ENCODE assay signal across 23 mouse cellular contexts in the genomic region with DNA sequence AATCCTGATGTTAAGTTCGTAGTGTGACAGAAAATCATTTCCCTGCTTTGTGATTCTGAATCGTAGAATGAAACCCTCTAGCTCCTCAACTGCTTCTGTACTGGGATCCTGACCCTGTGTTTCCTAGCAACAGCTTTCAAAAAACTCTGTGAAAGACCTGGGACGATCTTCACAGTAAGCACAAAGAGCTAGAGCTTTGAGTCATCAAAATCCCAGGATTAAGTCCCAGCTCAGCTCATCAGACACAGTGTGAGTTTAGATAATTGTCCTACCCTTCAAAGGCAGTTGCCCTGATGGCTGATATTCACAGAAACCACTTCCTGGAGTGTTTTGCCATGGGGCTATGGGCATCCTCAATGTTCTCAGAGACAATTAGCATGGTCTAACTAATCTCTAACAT. TPM values are rescaled to one million over a fixed set of nuclear protein-coding genes. Genes with fewer than 3 reads are reported as not detected.
DNase-seq lines count a peak whose midpoint lies in the region; ATAC-seq and TF ChIP-seq lines count a peak whose summit lies in the region.
"Had no signal": no experiment of that assay in that cellular context is flagged by ENCODE, and none has a peak within 500 bp of the region (broad histone marks: within the 10 kb centered on the region; RNA-seq: fewer than 3 reads in every experiment).

No protein-coding gene starts in this region.

- DNase-seq in hindbrain, postnatal 0 days (ENCODE audit: low spot score), result peak; percentile 49
- no peak for DNase-seq in hindbrain, embryonic 14.5 days (ENCODE audit: low spot score)
- peak; percentile 30 for DNase-seq in embryo, embryonic 11 days
- peak; percentile 37 for DNase-seq in midbrain, embryonic 10.5 days (ENCODE audit: low spot score)
- no peak for DNase-seq in spleen, adult 18-20 months
- no peak for DNase-seq in urinary bladder, adult 18-20 months (ENCODE audit: low spot score in 2 of 2)
- DNase-seq in lung, postnatal 14 days, result no peak
- DNase-seq: adrenal gland, postnatal 14 days; cerebellum, adult 9-11 months; heart, postnatal 36 days; kidney, postnatal 4 days; lung, adult 2 months; lung, postnatal 4 days; right cerebral cortex, postnatal 25 days; thymus, postnatal 25 days had no signal

- TF ChIP-seq POLR2A in olfactory bulb, adult 2 months (IDR thresholded peaks at IDR 0.05; ENCODE audit: insufficient read depth, low read depth, low read length), result no peak

- H3K9me3 ChIP-seq in hindbrain, postnatal 0 days (ENCODE audit: low read length), result no peaks in the 10 kb centered on the region
- 0 out of 2 replicates have a peak, but pooled peaks cover 3% of the 10 kb centered on the region for H3K9me3 ChIP-seq in hindbrain, embryonic 14.5 days (ENCODE audit: control insufficient read depth, low read length)
- no peaks in the 10 kb centered on the region for H3K9me3 ChIP-seq in midbrain, embryonic 10.5 days (replicated peaks)
- H3K9me3 ChIP-seq: embryonic facial prominence, embryonic 12.5 days; heart, embryonic 13.5 days; neural tube, embryonic 12.5 days had no signal

- no peak overlapping the region for H3K27ac ChIP-seq in hindbrain, postnatal 0 days
- no peak overlapping the region for H3K27ac ChIP-seq in hindbrain, embryonic 14.5 days
- 0 out of 2 replicates have a peak overlapping the region, but pooled peaks have one; percentile 39 for H3K27ac ChIP-seq in midbrain, embryonic 10.5 days (replicated peaks)
- peak overlapping the region; percentile 46 for H3K27ac ChIP-seq in olfactory bulb, adult 2 months (ENCODE audit: insufficient read depth, low read depth, low read length)
- H3K27ac ChIP-seq: embryonic facial prominence, embryonic 12.5 days; heart, embryonic 13.5 days; neural tube, embryonic 12.5 days had no signal

- H3K4me3 ChIP-seq in hindbrain, postnatal 0 days (ENCODE audit: low read length), result no peak overlapping the region
- no peak overlapping the region for H3K4me3 ChIP-seq in hindbrain, embryonic 14.5 days (replicated peaks; ENCODE audit: low read length)
- no peak overlapping the region for H3K4me3 ChIP-seq in midbrain, embryonic 10.5 days
- H3K4me3 ChIP-seq in olfactory bulb, adult 2 months (ENCODE audit: insufficient read depth, low read depth, low read length), result no peak overlapping the region
- H3K4me3 ChIP-seq: embryonic facial prominence, embryonic 12.5 days; heart, embryonic 13.5 days; neural tube, embryonic 12.5 days had no signal

- no peaks in the 10 kb centered on the region for H3K4me1 ChIP-seq in hindbrain, postnatal 0 days (ENCODE audit: insufficient read depth, low read length)
- no peaks in the 10 kb centered on the region for H3K4me1 ChIP-seq in hindbrain, embryonic 14.5 days (replicated peaks; ENCODE audit: control insufficient read depth, insufficient read depth, low read length)
- peaks cover 11% of the 10 kb centered on the region for H3K4me1 ChIP-seq in midbrain, embryonic 10.5 days
- no peaks in the 10 kb centered on the region for H3K4me1 ChIP-seq in olfactory bulb, adult 2 months (ENCODE audit: control insufficient read depth, insufficient read depth, low read length)
- H3K4me1 ChIP-seq: embryonic facial prominence, embryonic 12.5 days; heart, embryonic 13.5 days; neural tube, embryonic 12.5 days had no signal

- no peaks in the 10 kb centered on the region for H3K36me3 ChIP-seq in hindbrain, postnatal 0 days (ENCODE audit: insufficient read depth, low read length)
- H3K36me3 ChIP-seq in hindbrain, embryonic 14.5 days (replicated peaks; ENCODE audit: control insufficient read depth, insufficient read depth), result no peaks in the 10 kb centered on the region
- H3K36me3 ChIP-seq in midbrain, embryonic 10.5 days, result no peaks in the 10 kb centered on the region
- H3K36me3 ChIP-seq: embryonic facial prominence, embryonic 12.5 days; heart, embryonic 13.5 days; neural tube, embryonic 12.5 days had no signal

- peak; percentile 56; the same call in 1 of the 2 replicates for ATAC-seq in hindbrain, postnatal 0 days
- ATAC-seq in hindbrain, embryonic 14.5 days (ENCODE audit: low FRiP score), result no peak

- H3K9ac ChIP-seq in hindbrain, postnatal 0 days (replicated peaks; ENCODE audit: low read length), result no peak overlapping the region
- no peak overlapping the region for H3K9ac ChIP-seq in hindbrain, embryonic 14.5 days
- H3K9ac ChIP-seq: embryonic facial prominence, embryonic 12.5 days; heart, embryonic 13.5 days; neural tube, embryonic 12.5 days had no signal

- WGBS in hindbrain, postnatal 0 days, result 7% methylated on average over 3 of the region's 3 CpGs
- 11% methylated on average over 3 of the region's 3 CpGs for WGBS in hindbrain, embryonic 14.5 days
- 14% methylated on average over 3 of the region's 3 CpGs for WGBS in midbrain, embryonic 10.5 days
- WGBS in olfactory bulb, adult 2 months, result 18% methylated on average over 3 of the region's 3 CpGs

- no peak overlapping the region for H3K4me2 ChIP-seq in hindbrain, postnatal 0 days (ENCODE audit: low read depth, low read length)
- H3K4me2 ChIP-seq in hindbrain, embryonic 14.5 days (replicated peaks), result no peak overlapping the region
- H3K4me2 ChIP-seq: embryonic facial prominence, embryonic 12.5 days; heart, embryonic 13.5 days; neural tube, embryonic 12.5 days had no signal

- H3K27me3 ChIP-seq in hindbrain, postnatal 0 days (ENCODE audit: insufficient read depth, low read length), result no peaks in the 10 kb centered on the region
- no peaks in the 10 kb centered on the region for H3K27me3 ChIP-seq in hindbrain, embryonic 14.5 days (ENCODE audit: control insufficient read depth, insufficient read depth, low read length)
- no peaks in the 10 kb centered on the region for H3K27me3 ChIP-seq in midbrain, embryonic 10.5 days (ENCODE audit: low read depth, poor library complexity, severe bottlenecking)
- H3K27me3 ChIP-seq: embryonic facial prominence, embryonic 12.5 days; heart, embryonic 13.5 days; neural tube, embryonic 12.5 days had no signal

- no peak for TF ChIP-seq CTCF in hindbrain, postnatal 0 days (IDR thresholded peaks at IDR 0.05; ENCODE audit: low read depth)
- TF ChIP-seq CTCF in olfactory bulb, adult 2 months (IDR thresholded peaks at IDR 0.05; ENCODE audit: insufficient read depth, low read depth, low read length), result no peak

RNA-seq across cellular contexts. Expression of gene Xcl1, which starts 38.5 kb away (rescaled TPM):
- not detected in 2 replicates for total RNA-seq in hindbrain, postnatal 0 days (2014; rRNA removed)
- not detected in 2 replicates for polyA plus RNA-seq in hindbrain, postnatal 0 days (2015; fragmentation: Nextera tagmentation; extraction: Ambion mirVana)
- not detected in 2 replicates for polyA plus RNA-seq in hindbrain, embryonic 14.5 days (2014; fragmentation: Nextera tagmentation; extraction: Ambion mirVana)
- polyA plus RNA-seq in midbrain, embryonic 10.5 days (2016; fragmentation: Nextera tagmentation; extraction: Ambion mirVana), result not detected in 2 replicates
- not detected in 2 replicates for polyA plus RNA-seq in olfactory bulb, adult 2 months (2012; ENCODE audit: insufficient read depth, insufficient read length, low replicate concordance, missing spikeins)
- total RNA-seq: adrenal gland, postnatal 14 days; heart, postnatal 36 days; layer of hippocampus, postnatal 14 days; left cerebral cortex, postnatal 25 days had no signal
- polyA plus RNA-seq: C2C12; embryonic facial prominence, embryonic 12.5 days; heart, embryonic 13.5 days; kidney, embryonic 14.5 days; neural tube, embryonic 12.5 days had no signal

Comparison
In these comparisons a context has a peak if more than half of its experiments do, and no peak if none do; other contexts are left out.
1. DNase-seq: peak in hindbrain, postnatal 0 days (single experiment), embryo, embryonic 11 days (single experiment) and midbrain, embryonic 10.5 days (single experiment); none in hindbrain, embryonic 14.5 days (single experiment), spleen, adult 18-20 months (0 of 2), urinary bladder, adult 18-20 months (0 of 2) and lung, postnatal 14 days (single experiment).
2. H3K27ac ChIP-seq: peak in midbrain, embryonic 10.5 days (single experiment) and olfactory bulb, adult 2 months (single experiment); none in hindbrain, postnatal 0 days (single experiment) and hindbrain, embryonic 14.5 days (single experiment).